Mouse (Mus musculus): ENCODE results near the gene Gpc6.

GRCm38 (mm10) chr14:117332256-117332655, 407.1 kb downstream of the Gpc6 start:
- TF ChIP-seq POLR2A (IDR thresholded peaks at IDR 0.05; ENCODE audit: extremely low read depth, insufficient read depth, low read length) (no peak), CTCF (IDR thresholded peaks at IDR 0.05; ENCODE audit: extremely low read depth, insufficient read depth, low read length) (no peak)

Measured in cortical plate, adult 2 months (tissue).